ENCODE assay signal across 8 mouse cellular contexts in the genomic region with DNA sequence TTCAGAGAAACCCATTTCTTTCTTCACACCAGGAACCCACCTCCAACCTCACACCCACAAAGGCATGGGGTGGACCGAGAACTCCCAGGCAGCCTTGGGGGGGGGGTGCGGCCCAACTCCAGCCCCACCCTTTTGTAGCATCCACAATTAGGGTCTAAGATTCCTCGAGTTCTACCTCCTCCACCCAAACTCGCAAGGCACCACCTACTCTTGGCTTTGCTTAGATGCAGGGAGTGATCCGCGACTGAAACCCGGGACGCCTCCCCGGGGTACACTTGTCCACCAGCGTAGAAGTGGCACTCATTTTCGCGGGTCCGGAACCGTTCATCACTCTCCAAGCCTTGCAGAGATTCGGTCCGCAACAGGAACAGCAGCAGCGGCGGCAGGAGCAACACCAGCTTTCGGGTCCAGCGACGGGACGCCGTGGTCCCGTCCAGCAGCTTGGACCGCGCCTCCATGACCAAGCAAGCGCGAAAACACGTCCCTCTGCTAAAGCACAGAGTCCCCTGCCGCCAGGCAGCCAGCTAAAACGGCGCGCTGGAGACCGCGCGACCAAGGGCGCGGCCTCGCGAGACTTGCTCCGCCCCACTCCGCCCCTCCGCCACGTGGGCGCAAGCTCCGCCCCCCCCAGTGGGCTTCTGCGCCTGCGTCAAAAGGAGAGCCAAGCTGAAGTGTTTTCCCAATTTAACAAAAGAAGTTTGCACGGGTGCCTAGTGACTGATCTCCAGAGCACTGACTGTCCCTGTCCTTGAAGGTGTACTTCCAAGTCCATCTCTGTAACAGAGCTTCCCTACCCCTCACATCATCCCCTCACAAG. TPM values are rescaled to one million over a fixed set of nuclear protein-coding genes. Genes with fewer than 3 reads are reported as not detected.
DNase-seq lines count a peak whose midpoint lies in the region; ATAC-seq and TF ChIP-seq lines count a peak whose summit lies in the region.

No protein-coding gene starts in this region.

- ATAC-seq in forebrain, postnatal 0 days, result peak; percentile 99
- peak; percentile 96 for ATAC-seq in hematopoietic stem cell, adult 5-6 weeks (replicated peaks in 1 of 2; ENCODE audit: insufficient read depth in 1 of 2, low FRiP score in 2 of 2, low TSS enrichment in 1 of 2, low read depth in 1 of 2, poor library complexity in 2 of 2, severe bottlenecking in 2 of 2)

- peak overlapping the region; percentile 77 for H3K27ac ChIP-seq in MEL (ENCODE audit: control insufficient read depth, low read depth, low read length)
- H3K27ac ChIP-seq in forebrain, postnatal 0 days (ENCODE audit: low read depth, low read length), result 0 out of 2 replicates have a peak overlapping the region, but pooled peaks have one; percentile 62

- no peak for TF ChIP-seq EP300 in MEL (IDR thresholded peaks at IDR 0.05; ENCODE audit: low read depth in 1 of 2, low read length in 2 of 2)

- TF ChIP-seq RAD21 in MEL (IDR thresholded peaks at IDR 0.05; ENCODE audit: low read depth, low read length), result no peak

- H3K79me2 ChIP-seq in MEL (ENCODE audit: control insufficient read depth, insufficient read depth, low read length, poor library complexity), result peaks cover 3% of the 10 kb centered on the region; the same call in 1 of the 2 replicates

- DNase-seq in MEL (ENCODE audit: low read depth, low spot score), result peak; percentile 93
- peak; percentile 73 to 80 for DNase-seq in cerebellum, adult 18-20 months
- peak; percentile 90 for DNase-seq in forebrain, postnatal 0 days
- peak; percentile 78 to 82 for DNase-seq in layer of hippocampus, postnatal 10 days (ENCODE audit: low spot score in 2 of 2)
- peak; percentile 89 for DNase-seq in lung, postnatal 10 days
- peak; percentile 83 for DNase-seq in ovary, postnatal 36 days (ENCODE audit: low spot score)
- peak; percentile 84 for DNase-seq in thymus, postnatal 25 days

- 35% methylated on average over 47 of the region's 49 CpGs for WGBS in forebrain, postnatal 0 days

- peak overlapping the region; percentile 56 for H3K4me2 ChIP-seq in forebrain, postnatal 0 days (ENCODE audit: low read depth)

- peak overlapping the region; percentile 75 for H3K9ac ChIP-seq in MEL (ENCODE audit: control insufficient read depth, low read depth, low read length, poor library complexity, severe bottlenecking)
- peak overlapping the region; percentile 62 for H3K9ac ChIP-seq in forebrain, postnatal 0 days

- peak; percentile 72 to 91; a peak in 3 of 4 replicates for TF ChIP-seq POLR2A in MEL (IDR thresholded peaks at IDR 0.05; ENCODE audit: control insufficient read depth in 1 of 2, insufficient read depth in 1 of 2, low read depth in 1 of 2, low read length in 2 of 2, poor library complexity in 1 of 2)

- no peak for TF ChIP-seq CTCF in MEL (IDR thresholded peaks at IDR 0.05 in 2 of 3, conservative IDR thresholded peaks at IDR 0.05 in 1 of 3; ENCODE audit: control insufficient read depth in 1 of 3, insufficient read depth in 1 of 3, low read depth in 2 of 3, low read length in 3 of 3, poor library complexity in 1 of 3, severe bottlenecking in 1 of 3)
- TF ChIP-seq CTCF in forebrain, postnatal 0 days (IDR thresholded peaks at IDR 0.05; ENCODE audit: low read depth), result no peak

- H3K4me1 ChIP-seq in MEL (ENCODE audit: control insufficient read depth in 1 of 2, insufficient read depth in 2 of 2, low read length in 2 of 2), result peaks cover 0 to 6% of the 10 kb centered on the region in 2 experiments; a peak in 2 of 4 replicates
- no peaks in the 10 kb centered on the region for H3K4me1 ChIP-seq in forebrain, postnatal 0 days (ENCODE audit: insufficient read depth)

- H3K4me3 ChIP-seq in MEL (ENCODE audit: control insufficient read depth in 1 of 2, insufficient read depth in 1 of 2, low read depth in 2 of 2, low read length in 2 of 2), result peak overlapping the region; percentile 62 to 78
- peak overlapping the region; percentile 51 for H3K4me3 ChIP-seq in forebrain, postnatal 0 days (ENCODE audit: low read depth, low read length)

- H3K27me3 ChIP-seq in MEL (ENCODE audit: control insufficient read depth in 1 of 2, insufficient read depth in 2 of 2, low read length in 2 of 2), result no peaks in the 10 kb centered on the region
- no peaks in the 10 kb centered on the region for H3K27me3 ChIP-seq in forebrain, postnatal 0 days (ENCODE audit: insufficient read depth, low read length)

- peaks cover 0 to 2% of the 10 kb centered on the region in 2 experiments; a peak in 1 of 4 replicates for H3K36me3 ChIP-seq in MEL (ENCODE audit: control insufficient read depth in 1 of 2, insufficient read depth in 2 of 2, low read length in 2 of 2)
- H3K36me3 ChIP-seq in forebrain, postnatal 0 days (ENCODE audit: insufficient read depth), result no peaks in the 10 kb centered on the region

- H3K9me3 ChIP-seq in MEL (replicated peaks; ENCODE audit: insufficient read depth, low read length), result no peaks in the 10 kb centered on the region
- no peaks in the 10 kb centered on the region for H3K9me3 ChIP-seq in forebrain, postnatal 0 days (ENCODE audit: low read length)

TF ChIP-seq in MEL, 35 proteins besides CTCF, POLR2A, EP300 and RAD21:
- TF ChIP-seq USF1 (IDR thresholded peaks at IDR 0.05; ENCODE audit: low read depth, low read length), result peak; percentile 93
- TF ChIP-seq UBTF (IDR thresholded peaks at IDR 0.05; ENCODE audit: borderline replicate concordance, insufficient read depth, low read depth, low read length), result no peak
- no peak for TF ChIP-seq MAFK (IDR thresholded peaks at IDR 0.05; ENCODE audit: borderline replicate concordance, low read depth, low read length)
- peak; percentile 84 for TF ChIP-seq TBP (IDR thresholded peaks at IDR 0.05; ENCODE audit: low read depth, low read length)
- TF ChIP-seq TAL1 (IDR thresholded peaks at IDR 0.05; ENCODE audit: low read length), result no peak
- TF ChIP-seq KAT2A (conservative IDR thresholded peaks at IDR 0.05; ENCODE audit: low read depth, low read length), result no peak
- TF ChIP-seq RCOR1 (IDR thresholded peaks at IDR 0.05; ENCODE audit: low read depth, low read length), result 0 out of 2 replicates have a peak, but pooled peaks have one; percentile 1
- TF ChIP-seq E2F4 (IDR thresholded peaks at IDR 0.05; ENCODE audit: borderline replicate concordance, low read depth, low read length), result peak; percentile 73; the same call in 1 of the 2 replicates
- peak; percentile 73 for TF ChIP-seq SIN3A (IDR thresholded peaks at IDR 0.05; ENCODE audit: low read length)
- no peak for TF ChIP-seq SMC3 (IDR thresholded peaks at IDR 0.05; ENCODE audit: low read depth, low read length)
- peak; percentile 66 for TF ChIP-seq HCFC1 (IDR thresholded peaks at IDR 0.05; ENCODE audit: low read depth, low read length)
- peak; percentile 88 for TF ChIP-seq MAX (IDR thresholded peaks at IDR 0.05; ENCODE audit: low read length)
- TF ChIP-seq NELFE (IDR thresholded peaks at IDR 0.05; ENCODE audit: low read depth, low read length), result peak; percentile 85
- peak; percentile 93 for TF ChIP-seq CHD2 (IDR thresholded peaks at IDR 0.05; ENCODE audit: low read length)
- no peak; the same call in 1 of the 2 replicates for TF ChIP-seq MAZ (IDR thresholded peaks at IDR 0.05; ENCODE audit: low read depth, low read length)
- TF ChIP-seq MEF2A (IDR thresholded peaks at IDR 0.05; ENCODE audit: extremely low read depth, insufficient replicate concordance, low read depth, low read length, poor library complexity, severe bottlenecking), result no peak
- peak; percentile 83 for TF ChIP-seq MYC (IDR thresholded peaks at IDR 0.05; ENCODE audit: low read depth, low read length)
- TF ChIP-seq ETS1 (IDR thresholded peaks at IDR 0.05; ENCODE audit: low read depth, low read length), result no peak
- no peak for TF ChIP-seq ZNF384 (IDR thresholded peaks at IDR 0.05; ENCODE audit: low read depth, low read length)
- TF ChIP-seq TCF12 (IDR thresholded peaks at IDR 0.05; ENCODE audit: low read depth, low read length), result peak; percentile 49
- TF ChIP-seq GATA1 (IDR thresholded peaks at IDR 0.05; ENCODE audit: low read depth, low read length), result no peak
- TF ChIP-seq POLR2AphosphoS5 (IDR thresholded peaks at IDR 0.05; ENCODE audit: borderline replicate concordance, low read depth, low read length), result no peak
- no peak for TF ChIP-seq GABPA (IDR thresholded peaks at IDR 0.05; ENCODE audit: low read depth, low read length)
- no peak for TF ChIP-seq CHD1 (IDR thresholded peaks at IDR 0.05; ENCODE audit: low read depth, low read length)
- TF ChIP-seq USF2 (IDR thresholded peaks at IDR 0.05; ENCODE audit: borderline replicate concordance in 1 of 2, insufficient read depth in 1 of 2, low read depth in 1 of 2, low read length in 2 of 2), result peak in 1 of 2 experiments; percentile 61; a peak in 1 of 4 replicates
- peak; percentile 70 for TF ChIP-seq NRF1 (IDR thresholded peaks at IDR 0.05; ENCODE audit: insufficient read depth, low read depth, low read length, poor library complexity, severe bottlenecking)
- TF ChIP-seq ZMIZ1 (IDR thresholded peaks at IDR 0.05; ENCODE audit: low read depth, low read length), result no peak; the same call in none of the 2 replicates
- TF ChIP-seq BHLHE40 (IDR thresholded peaks at IDR 0.05; ENCODE audit: borderline replicate concordance, low read depth, low read length), result no peak
- TF ChIP-seq MXI1 (IDR thresholded peaks at IDR 0.05; ENCODE audit: low read depth, low read length), result peak; percentile 82; the same call in 1 of the 2 replicates
- peak; percentile 76 for TF ChIP-seq POLR2AphosphoS2 (IDR thresholded peaks at IDR 0.05; ENCODE audit: low read length)
- TF ChIP-seq ZC3H11A (IDR thresholded peaks at IDR 0.05; ENCODE audit: low read depth, low read length), result no peak
- TF ChIP-seq JUND (IDR thresholded peaks at IDR 0.05; ENCODE audit: low read depth, low read length), result no peak
- no peak for TF ChIP-seq ZKSCAN1 (IDR thresholded peaks at IDR 0.05; ENCODE audit: low read depth, low read length)
TF ChIP-seq in MEL: peak in this region for 15.

RNA-seq across cellular contexts. Expression of gene Prdx4, which starts 2.4 kb away (rescaled TPM):
- 24.3 and 31.1 TPM in 2 replicates for total RNA-seq in MEL (2012; rRNA removed)
- polyA plus RNA-seq in MEL (2012; ENCODE audit: insufficient read depth in 1 of 2, insufficient read length in 2 of 2, low read depth in 1 of 2, low replicate concordance in 2 of 2, missing spikeins in 1 of 2), result 10 to 100 TPM in 1 of 2 experiments, not detected in 1; 34.5 TPM
- total RNA-seq in forebrain, postnatal 0 days (2014; rRNA removed), result 64.5 and 70.7 TPM in 2 replicates
- polyA plus RNA-seq in forebrain, postnatal 0 days (2015; fragmentation: Nextera tagmentation; extraction: Ambion mirVana), result 107 and 124 TPM in 2 replicates
- 41.3 and 94.8 TPM in 2 replicates for total RNA-seq in hematopoietic stem cell, adult 5-6 weeks (2017)
- 10 to 100 TPM; 23.2 to 23.7 TPM for total RNA-seq in layer of hippocampus, postnatal 10 days (2021)

Comparison
In these comparisons a context has a peak if more than half of its experiments do, and no peak if none do; other contexts are left out.
1. Peak in every context shown above with its lines: DNase-seq, ATAC-seq, H3K4me3 ChIP-seq and H3K27ac ChIP-seq.